Mouse (Mus musculus) heart, postnatal 0 days (tissue): ENCODE measurements around the gene Rtp3.
A peak's percentile ranks its signal among the peaks of the same experiment; 100 is the strongest.

ENCODE experiments used
- CTCF ChIP-seq: IDR thresholded peaks from 2 replicates; pipeline ENCODE4 v1.5.1; 2016; ENCODE audit warnings: antibody characterized with exemption, control low read depth, low read depth
- EP300 ChIP-seq: IDR thresholded peaks from 2 replicates; pipeline ENCODE4 v1.6.1; 2016; ENCODE audit warnings: antibody characterized with exemption, low read depth

GRCm38 (mm10) chr9:110953550-110954461, 36.6 kb downstream of the Rtp3 start:
- peak; percentile 88 for TF ChIP-seq EP300
- peak; percentile 79 for TF ChIP-seq CTCF
